Mouse (Mus musculus) left cerebral cortex, postnatal 36 days (tissue): Measurements from ENCODE around the gene Helq. TPM values are rescaled to one million over a fixed set of nuclear protein-coding genes. Genes with fewer than 3 reads are reported as not detected.

Experiments used
- DNase-seq, 2 experiments: peaks; one replicate each; pipeline ENCODE4 v3.0.0; 2021 to 2022; ENCODE audit warnings: low spot score in 2 of 2, mixed read lengths in 1 of 2
- intact Hi-C: fragments of 180-260 bp; cut with DNase I; formaldehyde crosslinking; loops from one replicate; pipeline ENCODE4 v1.15.1; 2025
- total RNA-seq, 2 experiments: library from RNA; stranded (reverse); gene quantifications; 2 replicates each; pipeline ENCODE4 v1.2.3; 2021

Gene Helq
- total RNA-seq, 2 experiments from 2014 or later = 15.3 to 19.8 TPM

GRCm38 (mm10) chr5:100794084-100794483 is 4.3 kb downstream of the Helq start:
- intact Hi-C loops = loop anchor here (10.0 kb wide), 1 partner anchor 259 kb away; no protein-coding TSS in a partner anchor
- DNase-seq = no peak

GRCm38 (mm10) chr5:100792261-100792660 is 6.1 kb downstream of the Helq start:
- DNase-seq = no peak
- intact Hi-C loops = loop anchor here (10.0 kb wide), 1 partner anchor 257 kb away; no protein-coding TSS in a partner anchor

DNA sequence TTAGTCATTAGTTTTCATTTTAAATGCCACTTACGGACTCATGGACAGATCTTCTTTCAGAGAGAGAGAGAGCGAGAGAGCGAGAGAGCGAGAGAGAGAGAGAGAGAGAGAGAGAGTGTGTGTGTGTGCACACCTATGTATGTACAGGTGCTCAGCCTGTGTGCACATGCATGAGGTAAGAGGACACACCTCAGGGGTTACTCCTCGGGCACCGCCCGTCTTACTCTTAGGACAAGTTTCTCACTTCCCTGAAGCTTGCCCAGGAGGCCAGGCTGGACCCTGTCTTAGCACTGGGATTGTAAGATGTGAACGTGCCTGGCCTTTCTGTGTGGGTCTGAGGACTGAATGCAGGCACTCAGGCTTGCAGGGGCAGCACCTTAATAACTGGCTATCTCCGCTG is 10.9 kb downstream of the Helq start:
- intact Hi-C loops = no loop called here
- no peak for DNase-seq

DNA sequence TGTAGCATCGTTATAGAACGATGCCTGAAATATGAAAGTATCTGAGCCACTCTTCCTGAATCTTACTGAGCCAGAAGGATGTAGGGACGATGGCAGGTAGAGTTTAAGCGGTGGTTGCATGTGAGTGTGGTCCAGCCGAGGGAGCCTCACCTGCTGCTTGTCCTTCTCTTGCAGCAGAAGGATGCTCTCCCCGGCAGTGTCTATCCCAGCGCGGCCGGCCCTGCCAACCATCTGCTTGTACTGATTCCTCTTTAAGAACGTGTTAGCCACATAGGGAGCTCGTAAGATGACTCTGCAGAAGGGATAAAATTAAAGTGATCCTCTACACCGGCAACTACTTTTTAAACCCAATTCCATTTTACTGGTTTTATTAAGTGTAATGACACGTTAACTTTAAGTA is 19.4 kb downstream of the Helq start:
- intact Hi-C loops = no loop called here
- no peak for DNase-seq

GRCm38 (mm10) chr5:100776900-100777299 is 21.5 kb downstream of the Helq start:
- intact Hi-C loops = no loop called here
- DNase-seq = no peak

- intact Hi-C loops = no loop called here
- no peak for DNase-seq
Measured at GRCm38 (mm10) chr5:100775778-100776404, 22.5 kb downstream of the Helq start.

DNA sequence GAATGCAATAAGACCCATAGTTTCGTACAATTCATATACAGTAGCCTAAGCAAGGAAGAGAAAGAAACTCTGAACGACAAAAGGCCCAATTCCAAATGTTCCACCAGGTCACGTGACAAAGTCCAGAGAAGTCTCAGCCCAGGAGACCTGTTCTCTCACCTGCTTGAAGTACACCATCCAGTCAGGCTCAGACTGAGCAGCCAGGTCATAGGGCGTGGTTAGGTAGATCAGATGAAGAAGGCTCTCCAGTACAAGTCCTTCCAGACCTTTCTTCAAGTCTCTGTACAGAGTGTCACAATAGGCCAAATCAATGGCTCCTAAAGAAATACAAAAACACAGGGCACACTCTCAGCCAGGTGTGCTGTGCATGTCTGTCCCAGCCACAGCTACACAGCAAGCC is 26.8 kb downstream of the Helq start:
- DNase-seq = no peak
- intact Hi-C loops = no loop called here

DNA sequence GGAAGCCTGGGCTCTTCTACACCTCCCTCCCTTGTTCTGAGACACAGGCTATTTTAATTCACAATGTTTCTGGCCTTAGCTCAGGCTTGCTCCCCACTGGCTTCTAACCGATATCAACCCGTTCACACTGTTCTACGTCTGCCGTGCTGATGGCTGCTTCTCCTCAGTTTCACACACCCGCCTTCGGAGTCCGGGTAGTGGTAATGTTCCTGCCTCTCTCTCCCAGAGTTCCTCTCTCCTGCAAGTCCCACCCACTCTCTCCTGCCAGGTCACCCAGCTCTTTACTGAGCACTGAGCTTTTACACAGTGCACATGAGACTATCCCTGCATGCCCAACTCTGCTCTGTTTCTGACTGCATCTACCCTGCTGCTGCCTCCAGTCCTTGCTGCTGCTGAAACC is 32.4 kb downstream of the Helq start:
- intact Hi-C loops = no loop called here
- DNase-seq = peak in 1 of 2 experiments; percentile 32

DNA sequence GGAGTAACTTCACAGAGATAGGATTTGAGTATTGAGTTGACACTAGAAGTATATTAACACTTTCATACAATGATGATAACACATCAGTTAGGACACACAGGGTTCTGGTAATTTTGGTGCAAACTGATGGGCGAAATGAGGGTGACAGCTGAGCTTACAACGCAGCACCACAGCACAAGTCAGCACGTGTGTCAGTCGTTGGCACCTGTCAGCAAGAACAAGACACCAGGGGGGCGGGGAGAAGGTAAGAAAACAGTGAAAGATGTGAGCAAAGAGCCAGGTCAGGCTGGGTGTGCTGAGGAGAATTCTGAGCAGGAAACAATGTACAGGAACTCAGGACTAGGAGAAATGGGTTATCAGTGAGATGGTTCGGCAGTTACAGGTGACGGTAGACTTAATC is 36.7 kb downstream of the Helq start:
- no peak for DNase-seq
- intact Hi-C loops = no loop called here

- intact Hi-C loops = no loop called here
- DNase-seq = no peak
Measured at GRCm38 (mm10) chr5:100760049-100760663, 38.2 kb downstream of the Helq start.

DNA sequence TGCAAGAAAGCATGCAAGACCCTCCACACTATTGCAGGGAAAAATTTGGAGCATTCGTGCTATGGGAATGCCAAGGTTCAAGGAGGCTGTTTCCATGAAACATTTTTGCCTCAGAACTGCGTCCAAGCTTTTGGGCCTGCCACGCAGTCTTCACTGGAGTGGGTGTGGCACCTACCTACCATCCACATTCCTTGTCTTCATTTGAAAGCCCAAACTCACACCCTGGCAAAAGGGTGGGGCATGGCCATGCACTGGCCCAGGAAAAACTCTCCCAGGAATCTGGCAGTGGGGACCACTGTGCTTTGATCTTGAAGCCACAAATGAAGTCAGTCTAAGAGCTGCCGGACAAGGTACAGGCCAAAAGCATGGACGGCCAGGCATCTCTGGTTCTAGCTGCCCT is 40.3 kb downstream of the Helq start:
- intact Hi-C loops = no loop called here
- DNase-seq = no peak

- intact Hi-C loops = no loop called here
- DNase-seq = no peak
Measured at GRCm38 (mm10) chr5:100753407-100753806, 45.0 kb downstream of the Helq start.

- intact Hi-C loops = no loop called here
- no peak for DNase-seq
Measured at GRCm38 (mm10) chr5:100751655-100752054, 46.7 kb downstream of the Helq start.

DNA sequence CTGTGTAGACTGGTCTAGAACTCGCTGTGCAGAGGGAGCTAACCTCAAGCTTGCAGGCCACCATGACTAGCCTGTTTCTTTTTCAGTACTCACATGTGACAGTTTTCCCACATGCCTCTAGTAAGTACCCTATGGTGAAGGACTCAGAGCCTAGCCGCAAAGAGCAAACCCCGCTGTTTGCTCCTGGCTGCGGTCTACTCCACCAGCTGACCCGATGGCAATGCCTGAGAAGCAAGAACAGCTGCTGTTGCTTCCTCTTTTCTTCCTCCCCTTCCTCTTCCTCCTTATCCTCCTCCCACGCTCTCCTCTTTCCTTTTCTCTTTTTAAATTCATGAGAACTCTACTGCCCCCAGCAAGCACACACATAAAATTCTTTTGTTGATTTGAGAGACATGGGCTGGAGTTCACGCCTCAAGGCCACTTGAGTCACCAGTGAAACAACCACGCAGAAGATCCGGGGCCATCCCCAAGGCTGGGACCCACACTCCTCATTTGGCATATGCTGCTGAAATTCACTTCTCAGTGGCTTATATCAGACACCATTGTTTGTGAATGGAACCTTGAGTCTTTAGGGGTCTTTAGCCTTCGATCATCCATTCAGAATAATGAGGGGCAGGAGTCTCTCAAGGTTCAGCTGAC is 47.7 kb downstream of the Helq start:
- DNase-seq = no peak

GRCm38 (mm10) chr5:100738802-100739201 is 59.6 kb downstream of the Helq start:
- DNase-seq = no peak
- intact Hi-C loops = no loop called here

More for the DNA sequence above, 47.7 kb downstream of the Helq start:
- intact Hi-C loops = no loop called here

- intact Hi-C loops = no loop called here
- DNase-seq = no peak
Measured at GRCm38 (mm10) chr5:100736919-100737318, 61.5 kb downstream of the Helq start.

- intact Hi-C loops = no loop called here
- no peak for DNase-seq
Measured at GRCm38 (mm10) chr5:100734535-100734934, 63.9 kb downstream of the Helq start.

- intact Hi-C loops = no loop called here
- DNase-seq = no peak
Measured at GRCm38 (mm10) chr5:100728757-100729156, 69.6 kb downstream of the Helq start.

- intact Hi-C loops = no loop called here
- DNase-seq = no peak
Measured at GRCm38 (mm10) chr5:100726001-100726400, 72.4 kb downstream of the Helq start.

- DNase-seq = peak in 1 of 2 experiments; percentile 7
- intact Hi-C loops = no loop called here
Measured at GRCm38 (mm10) chr5:100719235-100720088, 78.9 kb downstream of the Helq start, which contains the start of gene Hpse. Gene Hpse, minus strand, starts transcription at chr5:100719716.
